Mouse (Mus musculus): ENCODE measurements around the gene Taco1.
"Not testable (repeated sequence)": the region's sequence is repeated elsewhere in the genome, so short reads cannot be mapped to it uniquely, and the experiment has no call there.

Gene Taco1

GRCm38 (mm10) chr11:106054600-106054999, 11.3 kb upstream of the Taco1 start:
- H3K4me3 ChIP-seq (replicated peaks; ENCODE audit: low read length): no peak overlapping the region
- peaks cover 13% of the 10 kb centered on the region for H3K4me1 ChIP-seq (replicated peaks; ENCODE audit: low read depth, low read length)
- H3K9me3 ChIP-seq (ENCODE audit: low read length): no peaks in the 10 kb centered on the region
- TF ChIP-seq CTCF (conservative IDR thresholded peaks at IDR 0.05; ENCODE audit: low read length): no peak
- H3K27me3 ChIP-seq (ENCODE audit: insufficient read depth, low read length): no peaks in the 10 kb centered on the region
- peaks cover 100% of the 10 kb centered on the region for H3K36me3 ChIP-seq (ENCODE audit: insufficient read depth, low read length)

- Histone ChIP-seq H3K27me3 (ENCODE audit: insufficient read depth, low read length) (no peaks in the 10 kb centered on the region), H3K36me3 (ENCODE audit: insufficient read depth, low read length) (peaks cover 99% of the 10 kb centered on the region), H3K4me3 (replicated peaks; ENCODE audit: low read length) (no peak overlapping the region), H3K4me1 (replicated peaks; ENCODE audit: low read depth, low read length) (peaks cover 13% of the 10 kb centered on the region), H3K9me3 (ENCODE audit: low read length) (no peaks in the 10 kb centered on the region)
- TF ChIP-seq POU5F1 (IDR thresholded peaks at IDR 0.05; ENCODE audit: borderline replicate concordance, low read length) (no peak), CTCF (conservative IDR thresholded peaks at IDR 0.05; ENCODE audit: low read length) (no peak), NANOG (IDR thresholded peaks at IDR 0.05; ENCODE audit: borderline replicate concordance, low read length) (no peak)
These were observed 10.5 kb upstream of the Taco1 start for GRCm38 (mm10) chr11:106055341-106055740.

- H3K4me1 ChIP-seq (replicated peaks; ENCODE audit: low read depth, low read length): peaks cover 13% of the 10 kb centered on the region
- H3K36me3 ChIP-seq (ENCODE audit: insufficient read depth, low read length): peaks cover 83% of the 10 kb centered on the region
- H3K4me3 ChIP-seq (replicated peaks; ENCODE audit: low read length): no peak overlapping the region
- no peaks in the 10 kb centered on the region for H3K27me3 ChIP-seq (ENCODE audit: insufficient read depth, low read length)
- H3K9me3 ChIP-seq (ENCODE audit: low read length): no peaks in the 10 kb centered on the region
- no peak for TF ChIP-seq CTCF (conservative IDR thresholded peaks at IDR 0.05; ENCODE audit: low read length)
- no peak for TF ChIP-seq POU5F1 (IDR thresholded peaks at IDR 0.05; ENCODE audit: borderline replicate concordance, low read length)
- TF ChIP-seq NANOG (IDR thresholded peaks at IDR 0.05; ENCODE audit: borderline replicate concordance, low read length): no peak
These were observed 8.9 kb upstream of the Taco1 start for GRCm38 (mm10) chr11:106056819-106057491.

- Histone ChIP-seq H3K4me3 (replicated peaks; ENCODE audit: low read length) (no peak overlapping the region), H3K27me3 (ENCODE audit: insufficient read depth, low read length) (no peaks in the 10 kb centered on the region), H3K4me1 (replicated peaks; ENCODE audit: low read depth, low read length) (peaks cover 13% of the 10 kb centered on the region), H3K9me3 (ENCODE audit: low read length) (no peaks in the 10 kb centered on the region), H3K36me3 (ENCODE audit: insufficient read depth, low read length) (peaks cover 72% of the 10 kb centered on the region)
- TF ChIP-seq NANOG (IDR thresholded peaks at IDR 0.05; ENCODE audit: borderline replicate concordance, low read length): no peak
- no peak for TF ChIP-seq CTCF (conservative IDR thresholded peaks at IDR 0.05; ENCODE audit: low read length)
- TF ChIP-seq POU5F1 (IDR thresholded peaks at IDR 0.05; ENCODE audit: borderline replicate concordance, low read length): no peak
These were observed 7.8 kb upstream of the Taco1 start for GRCm38 (mm10) chr11:106058020-106058419.

GRCm38 (mm10) chr11:106060549-106060948, 5.3 kb upstream of the Taco1 start:
- H3K27me3 ChIP-seq (ENCODE audit: insufficient read depth, low read length): no peaks in the 10 kb centered on the region
- H3K9me3 ChIP-seq (ENCODE audit: low read length): no peaks in the 10 kb centered on the region
- TF ChIP-seq CTCF (conservative IDR thresholded peaks at IDR 0.05; ENCODE audit: low read length) (no peak), NANOG (IDR thresholded peaks at IDR 0.05; ENCODE audit: borderline replicate concordance, low read length) (no peak), POU5F1 (IDR thresholded peaks at IDR 0.05; ENCODE audit: borderline replicate concordance, low read length) (no peak)
- H3K4me1 ChIP-seq (replicated peaks; ENCODE audit: low read depth, low read length): peaks cover 17% of the 10 kb centered on the region
- no peak overlapping the region for H3K4me3 ChIP-seq (replicated peaks; ENCODE audit: low read length)
- H3K36me3 ChIP-seq (ENCODE audit: insufficient read depth, low read length): peaks cover 47% of the 10 kb centered on the region

GRCm38 (mm10) chr11:106061311-106061710, 4.5 kb upstream of the Taco1 start:
- no peak for TF ChIP-seq CTCF (conservative IDR thresholded peaks at IDR 0.05; ENCODE audit: low read length)

GRCm38 (mm10) chr11:106063756-106064155, 2.1 kb upstream of the Taco1 start:
- Histone ChIP-seq H3K9me3 (ENCODE audit: low read length) (no peaks in the 10 kb centered on the region), H3K4me1 (replicated peaks; ENCODE audit: low read depth, low read length) (peaks cover 16% of the 10 kb centered on the region), H3K27me3 (ENCODE audit: insufficient read depth, low read length) (peaks cover 2% of the 10 kb centered on the region), H3K4me3 (replicated peaks; ENCODE audit: low read length) (no peak overlapping the region), H3K36me3 (ENCODE audit: insufficient read depth, low read length) (peaks cover 15% of the 10 kb centered on the region)
- no peak for TF ChIP-seq CTCF (conservative IDR thresholded peaks at IDR 0.05; ENCODE audit: low read length)
- TF ChIP-seq POU5F1 (IDR thresholded peaks at IDR 0.05; ENCODE audit: borderline replicate concordance, low read length): no peak
- no peak for TF ChIP-seq NANOG (IDR thresholded peaks at IDR 0.05; ENCODE audit: borderline replicate concordance, low read length)

More at GRCm38 (mm10) chr11:106061311-106061710, 4.5 kb upstream of the Taco1 start:
- no peak overlapping the region for H3K4me3 ChIP-seq (replicated peaks; ENCODE audit: low read length)
- no peaks in the 10 kb centered on the region for H3K9me3 ChIP-seq (ENCODE audit: low read length)
- peaks cover 39% of the 10 kb centered on the region for H3K36me3 ChIP-seq (ENCODE audit: insufficient read depth, low read length)
- peaks cover 18% of the 10 kb centered on the region for H3K4me1 ChIP-seq (replicated peaks; ENCODE audit: low read depth, low read length)
- no peaks in the 10 kb centered on the region for H3K27me3 ChIP-seq (ENCODE audit: insufficient read depth, low read length)

GRCm38 (mm10) chr11:106065073-106065922, 563 bp upstream of the Taco1 start:
- H3K4me1 ChIP-seq (replicated peaks; ENCODE audit: low read depth, low read length): peaks cover 16% of the 10 kb centered on the region
- H3K9me3 ChIP-seq (ENCODE audit: low read length): no peaks in the 10 kb centered on the region
- peaks cover 7% of the 10 kb centered on the region; the same call in 1 of the 2 replicates for H3K36me3 ChIP-seq (ENCODE audit: insufficient read depth, low read length)
- peak overlapping the region; percentile 100 for H3K4me3 ChIP-seq (replicated peaks; ENCODE audit: low read length)
- peaks cover 2% of the 10 kb centered on the region for H3K27me3 ChIP-seq (ENCODE audit: insufficient read depth, low read length)
- TF ChIP-seq CTCF (conservative IDR thresholded peaks at IDR 0.05; ENCODE audit: low read length): no peak
- TF ChIP-seq POU5F1 (IDR thresholded peaks at IDR 0.05; ENCODE audit: borderline replicate concordance, low read length): no peak
- TF ChIP-seq NANOG (IDR thresholded peaks at IDR 0.05; ENCODE audit: borderline replicate concordance, low read length): no peak

- not testable (repeated sequence) for H3K9me3 ChIP-seq (ENCODE audit: low read length); H3K27me3 ChIP-seq (ENCODE audit: insufficient read depth, low read length)
- peak overlapping the region; percentile 100 for H3K4me3 ChIP-seq (replicated peaks; ENCODE audit: low read length)
- peaks cover 14% of the 10 kb centered on the region for H3K36me3 ChIP-seq (ENCODE audit: insufficient read depth, low read length)
- H3K4me1 ChIP-seq (replicated peaks; ENCODE audit: low read depth, low read length): peaks cover 16% of the 10 kb centered on the region
These were observed 755 bp downstream of the Taco1 start for GRCm38 (mm10) chr11:106066616-106067015.
